Mouse (Mus musculus) bone marrow, adult 2 months (tissue): ENCODE data around the gene Strada.

ENCODE experiments used
- CTCF ChIP-seq: fragments of 200-500 bp; IDR thresholded peaks from 2 replicates; pipeline ENCODE4 v1.5.1; 2011; ENCODE audit warnings: low read length, control low read depth; ENCODE audit not compliant: control insufficient read depth, insufficient read depth
- POLR2A ChIP-seq: fragments of 200-500 bp; IDR thresholded peaks from 2 replicates; pipeline ENCODE4 v1.6.1; 2011; ENCODE audit warnings: low read depth, mild to moderate bottlenecking, control low read depth, low read length, borderline replicate concordance; ENCODE audit not compliant: control insufficient read depth

DNA sequence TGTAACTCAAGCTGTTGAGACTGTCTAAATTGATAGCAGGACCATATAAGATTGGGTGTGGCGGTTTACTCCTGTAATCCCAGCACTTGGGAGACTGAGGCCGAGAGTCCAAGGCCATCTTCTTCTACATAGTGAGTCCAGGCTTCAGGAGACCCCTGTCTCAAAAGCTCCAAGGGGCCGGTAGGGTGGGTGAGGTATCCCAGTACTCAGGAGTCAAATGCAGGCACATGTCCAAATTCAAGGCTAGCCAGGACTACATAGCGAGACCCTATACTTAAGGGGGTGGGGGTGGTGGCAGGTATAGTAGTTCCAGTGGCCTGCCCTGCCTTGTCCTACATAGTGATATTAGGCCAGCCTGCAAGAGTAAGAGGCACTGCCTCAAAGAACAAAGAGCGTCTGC is 12.9 kb upstream of the Strada start:
- TF ChIP-seq POLR2A (no peak), CTCF (no peak)
